Mouse (Mus musculus) midbrain, embryonic 11.5 days (tissue): Measurements from ENCODE around the gene Gpn1. TPM values are rescaled to one million over a fixed set of nuclear protein-coding genes. Genes with fewer than 3 reads are reported as not detected.

ENCODE experiments used
- ATAC-seq: fragments of 200-750 bp; cut with Nextera tagmentation; 2 replicates; pipeline ENCODE4 v1.8.0; 2017; ENCODE audit warnings: moderate TSS enrichment, moderate library complexity; ENCODE audit not compliant: low FRiP score
- DNase-seq: peaks from one replicate; pipeline ENCODE4 v3.0.0; 2015; ENCODE audit warnings: low spot score; ENCODE audit errors: missing footprints
- H3K27ac ChIP-seq: fragments of 300-500 bp; sonication (generic); 2 replicates; pipeline ENCODE4 v1.5.1; 2014; ENCODE audit warnings: low read depth, low read length
- H3K27me3 ChIP-seq: fragments of 300-500 bp; sonication (generic); 2 replicates; pipeline ENCODE4 v1.6.1; 2014; ENCODE audit warnings: mild to moderate bottlenecking, low read length, moderate library complexity, mixed read lengths; ENCODE audit not compliant: control insufficient read depth, insufficient read depth
- H3K36me3 ChIP-seq: fragments of 300-500 bp; sonication (generic); 2 replicates; pipeline ENCODE4 v1.6.1; 2014; ENCODE audit warnings: mild to moderate bottlenecking, low read length, moderate library complexity, mixed read lengths; ENCODE audit not compliant: control insufficient read depth, insufficient read depth
- H3K4me1 ChIP-seq: fragments of 300-500 bp; sonication (generic); 2 replicates; pipeline ENCODE4 v1.6.1; 2014; ENCODE audit warnings: low read length; ENCODE audit not compliant: control insufficient read depth, insufficient read depth
- H3K4me2 ChIP-seq: fragments of 300-500 bp; sonication (generic); 2 replicates; pipeline ENCODE4 v1.6.1; 2014; ENCODE audit warnings: mild to moderate bottlenecking, moderate library complexity
- H3K4me3 ChIP-seq: fragments of 300-500 bp; sonication (generic); 2 replicates; pipeline ENCODE4 v1.5.1; 2014; ENCODE audit warnings: low read depth, low read length
- H3K9ac ChIP-seq: fragments of 300-500 bp; sonication (generic); 2 replicates; pipeline ENCODE4 v1.6.1; 2014; ENCODE audit warnings: low read length
- H3K9me3 ChIP-seq: fragments of 300-500 bp; sonication (generic); 2 replicates; pipeline ENCODE4 v1.6.1; 2016; ENCODE audit warnings: low read length; ENCODE audit not compliant: control insufficient read depth
- WGBS: fragments of 180-500 bp; shearing (Covaris S2); extraction: QIAGEN DNeasy Blood & Tissue Kit; methylation state at CpG from one replicate; pipeline ENCODE4 v1.1.7; 2014; 5-methylcytosine and 5-hydroxymethylcytosine counted together
- polyA plus RNA-seq: library from polyadenylated mRNA; unstranded; fragments of >200 nt; fragmentation: Nextera tagmentation; extraction: Ambion mirVana; gene quantifications from 2 replicates; pipeline ENCODE4 v1.2.1, GENCODE M21; 2014

The Gpn1 gene
- polyA plus RNA-seq, 1 experiment from 2014 or later = 70.9 TPM

DNA sequence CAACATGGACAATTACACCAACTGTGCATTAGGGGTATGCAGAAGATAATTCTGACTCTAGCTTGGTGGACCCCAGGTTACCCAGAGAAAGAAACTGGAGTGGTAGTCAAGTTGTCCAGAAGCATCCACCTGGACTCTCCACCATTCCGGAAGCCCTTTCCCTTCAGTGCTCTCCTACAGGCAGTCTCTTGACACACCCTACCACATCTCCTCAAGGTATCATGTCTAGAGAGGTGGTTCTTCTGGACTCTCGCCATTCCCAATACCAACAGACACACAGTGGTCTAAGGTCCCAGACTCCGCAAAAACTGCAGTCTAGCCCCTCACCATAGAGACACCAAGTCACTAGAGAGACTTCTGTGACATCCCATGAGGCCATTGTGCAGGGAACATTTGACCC is 9.1 kb upstream of the Gpn1 start, which contains the start of gene 4930548H24Rik:
Gene 4930548H24Rik (plus strand): TSS at position 301 of the 400 bp plus-strand sequence.
- Histone ChIP-seq H3K9me3 (no peaks in the 10 kb centered on the region), H3K27me3 (no peaks in the 10 kb centered on the region), H3K4me2 (no peak within 1 kb of the TSS), H3K9ac (no peak within 1 kb of the TSS), H3K4me3 (no peak within 1 kb of the TSS), H3K36me3 (peaks cover 8% of the 10 kb centered on the region; the same call in 1 of the 2 replicates), H3K27ac (no peak within 1 kb of the TSS), H3K4me1 (no peaks in the 10 kb centered on the region)
- 92% methylated on average over 3 of the region's 3 CpGs for WGBS
- ATAC-seq (no peak), DNase-seq (no peak)

DNA sequence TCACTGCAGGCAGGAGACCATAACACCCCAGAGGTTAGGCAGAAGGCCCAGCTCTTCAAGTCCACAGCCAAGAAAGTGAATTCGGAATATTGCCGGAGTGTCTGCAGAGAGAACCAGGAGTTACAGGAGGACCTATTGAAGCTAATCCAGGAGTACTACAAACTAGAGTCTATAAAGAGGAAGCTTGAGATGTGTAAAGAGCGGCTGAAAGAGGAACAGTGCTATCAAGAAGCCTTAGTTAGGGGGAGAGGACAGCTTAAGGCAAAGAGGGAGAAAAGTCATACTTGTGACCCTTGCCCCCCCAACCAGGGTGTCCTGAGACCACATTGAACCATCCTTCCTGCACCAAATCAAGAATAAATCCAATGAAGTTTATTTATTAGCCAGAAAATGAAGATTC is 6.7 kb upstream of the Gpn1 start:
- ATAC-seq = no peak
- H3K4me1 ChIP-seq = no peaks in the 10 kb centered on the region
- no peak overlapping the region for H3K4me2 ChIP-seq
- H3K4me3 ChIP-seq = no peak overlapping the region
- no peak overlapping the region for H3K27ac ChIP-seq
- no peaks in the 10 kb centered on the region for H3K36me3 ChIP-seq
- DNase-seq = no peak
- H3K27me3 ChIP-seq = no peaks in the 10 kb centered on the region
- H3K9me3 ChIP-seq = no peaks in the 10 kb centered on the region
- 85% methylated on average over 3 of the region's 3 CpGs for WGBS
- no peak overlapping the region for H3K9ac ChIP-seq

DNA sequence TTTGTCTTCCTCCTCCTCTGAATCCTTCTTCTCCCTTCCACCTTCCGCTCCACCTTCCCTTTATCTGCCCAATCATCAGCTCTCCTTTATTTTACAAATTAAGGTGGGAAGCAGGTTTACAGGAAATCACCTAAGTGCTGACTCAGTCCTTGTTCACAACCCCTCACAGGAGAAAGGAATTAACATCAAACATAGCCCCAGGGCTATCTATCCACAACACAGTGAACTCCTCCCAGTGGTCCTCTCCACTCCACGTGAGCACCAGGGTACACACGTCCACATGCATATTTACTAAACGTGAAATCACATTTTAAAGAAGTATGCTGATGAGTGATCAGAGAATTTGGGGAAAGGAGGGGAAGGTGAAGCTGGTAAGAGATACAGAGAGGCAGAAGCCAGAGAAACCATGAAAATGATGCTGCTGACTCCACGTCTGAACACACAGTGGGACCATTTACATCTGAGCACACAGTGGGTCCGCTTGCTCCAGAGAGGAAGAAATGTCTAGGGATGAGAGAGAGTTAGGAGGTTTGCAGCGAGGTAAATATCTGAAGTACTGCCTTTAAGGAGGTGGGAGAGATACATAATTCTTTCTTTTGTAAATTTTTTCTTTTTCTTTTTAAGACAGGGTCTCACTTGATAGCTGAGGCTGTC is 5.3 kb upstream of the Gpn1 start:
- Histone ChIP-seq H3K27me3 (no peaks in the 10 kb centered on the region), H3K9me3 (no peaks in the 10 kb centered on the region), H3K36me3 (no peaks in the 10 kb centered on the region), H3K9ac (no peak overlapping the region), H3K27ac (no peak overlapping the region), H3K4me1 (no peaks in the 10 kb centered on the region), H3K4me3 (no peak overlapping the region), H3K4me2 (no peak overlapping the region)
- 68% methylated on average over 7 of the region's 7 CpGs for WGBS
- DNase-seq (no peak), ATAC-seq (no peak)

DNA sequence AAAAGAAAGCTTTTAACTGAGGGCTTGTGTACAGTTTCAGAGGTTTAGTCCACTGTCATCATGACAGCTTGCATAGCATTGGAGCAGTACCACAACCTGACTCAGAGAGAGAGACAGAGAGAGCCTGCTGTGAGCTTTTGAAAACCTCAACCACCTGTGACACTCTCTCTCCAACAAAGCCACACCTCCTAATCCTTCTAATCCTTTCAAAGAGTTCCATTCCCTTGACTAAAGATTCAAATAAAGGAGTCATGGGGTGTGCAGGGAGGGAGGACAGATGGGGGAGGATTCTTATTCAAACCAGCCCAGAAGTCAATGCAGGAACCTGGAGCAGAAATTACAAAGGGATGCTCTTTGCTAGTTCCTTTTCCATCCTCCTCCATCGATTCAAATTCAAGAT is 2.5 kb upstream of the Gpn1 start:
- H3K27me3 ChIP-seq = no peaks in the 10 kb centered on the region
- WGBS = 42% methylated on average over 1 of the region's 1 CpGs
- ATAC-seq (no peak), DNase-seq (no peak)
- H3K4me1 ChIP-seq = peaks cover 6% of the 10 kb centered on the region
- no peaks in the 10 kb centered on the region for H3K9me3 ChIP-seq
- H3K4me3 ChIP-seq = no peak overlapping the region
- 0 out of 2 replicates have a peak, but pooled peaks cover 2% of the 10 kb centered on the region for H3K36me3 ChIP-seq
- no peak overlapping the region for H3K27ac ChIP-seq
- no peak overlapping the region for H3K9ac ChIP-seq
- H3K4me2 ChIP-seq = no peak overlapping the region

DNA sequence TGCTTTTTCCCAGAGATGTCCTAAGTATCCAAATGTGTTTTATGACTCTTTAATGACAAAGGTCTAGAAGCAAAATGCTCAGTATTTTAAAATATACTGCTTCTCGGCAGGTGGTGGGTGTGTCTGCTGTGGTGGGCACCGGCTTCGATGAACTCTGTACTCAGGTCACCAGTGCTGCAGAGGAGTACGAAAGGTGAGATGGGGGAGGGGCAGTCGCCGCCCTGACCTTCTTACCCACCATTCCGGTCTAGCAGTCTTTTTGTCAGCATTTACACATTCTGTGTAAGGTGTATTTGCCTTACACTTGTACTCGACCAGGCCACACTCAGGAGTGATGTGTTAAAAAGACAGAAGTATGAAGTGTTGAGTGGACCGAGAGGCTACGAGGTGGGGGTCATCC is 10.3 kb downstream of the Gpn1 start:
- no peak for ATAC-seq
- peaks cover 18% of the 10 kb centered on the region for H3K36me3 ChIP-seq
- WGBS = 89% methylated on average over 10 of the region's 10 CpGs

DNA sequence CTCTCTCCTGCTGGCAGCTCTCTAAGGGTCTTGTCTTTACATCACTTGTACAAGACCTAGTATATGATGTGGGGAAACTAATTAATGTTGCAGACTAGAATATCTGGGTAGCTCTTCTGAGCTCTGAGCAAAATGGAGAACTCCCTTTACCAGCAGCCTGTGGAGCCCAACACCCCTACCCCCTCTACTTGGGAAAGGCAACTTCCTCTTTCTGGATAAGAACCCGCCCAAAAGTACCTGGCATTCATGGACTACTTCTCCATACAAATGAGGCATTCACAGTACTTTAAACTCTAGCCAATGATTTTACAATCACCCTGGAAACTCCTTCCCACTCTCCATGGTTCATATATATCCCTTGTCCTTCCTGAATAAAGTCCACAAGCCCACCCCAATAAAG is 17.9 kb downstream of the Gpn1 start:
- H3K27me3 ChIP-seq = no peaks in the 10 kb centered on the region
- H3K4me2 ChIP-seq = no peak overlapping the region
- no peak overlapping the region for H3K4me3 ChIP-seq
- no peak for DNase-seq
- H3K36me3 ChIP-seq = peaks cover 9% of the 10 kb centered on the region
- no peaks in the 10 kb centered on the region for H3K4me1 ChIP-seq
- no peaks in the 10 kb centered on the region for H3K9me3 ChIP-seq
- no peak overlapping the region for H3K9ac ChIP-seq
- ATAC-seq = no peak
- WGBS = 86% methylated on average over 1 of the region's 1 CpGs
- no peak overlapping the region for H3K27ac ChIP-seq

More for the DNA sequence above, 10.3 kb downstream of the Gpn1 start:
- Histone ChIP-seq H3K9me3 (no peaks in the 10 kb centered on the region), H3K4me3 (no peak overlapping the region), H3K27me3 (no peaks in the 10 kb centered on the region), H3K9ac (no peak overlapping the region), H3K4me1 (no peaks in the 10 kb centered on the region), H3K4me2 (no peak overlapping the region), H3K27ac (no peak overlapping the region)
- no peak for DNase-seq

DNA sequence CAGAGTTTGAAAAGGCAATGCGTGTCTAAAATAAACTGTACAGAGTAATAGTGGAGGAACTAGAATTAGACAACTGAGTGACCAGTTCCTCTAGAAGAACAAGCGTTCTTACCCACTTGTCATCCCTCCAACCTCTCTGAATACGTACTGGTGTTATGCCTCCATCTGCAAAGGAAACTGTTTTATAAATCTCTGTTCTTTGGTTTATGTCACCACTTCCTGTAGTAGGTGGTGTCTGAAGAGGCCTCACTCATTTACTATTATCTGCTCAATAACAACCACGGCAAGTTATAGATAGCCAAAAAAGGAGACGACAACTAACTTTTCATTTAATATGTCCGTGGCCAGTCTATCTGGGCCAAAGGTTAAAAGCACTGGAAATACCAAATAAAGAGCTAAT is 26.0 kb downstream of the Gpn1 start:
- Histone ChIP-seq H3K4me3 (no peak overlapping the region), H3K4me2 (no peak overlapping the region), H3K9me3 (no peaks in the 10 kb centered on the region), H3K4me1 (no peaks in the 10 kb centered on the region; the same call in 1 of the 2 replicates), H3K27me3 (no peaks in the 10 kb centered on the region), H3K27ac (no peak overlapping the region), H3K9ac (no peak overlapping the region), H3K36me3 (peaks cover 10% of the 10 kb centered on the region)
- WGBS = 95% methylated on average over 6 of the region's 6 CpGs
- DNase-seq (no peak), ATAC-seq (no peak)

DNA sequence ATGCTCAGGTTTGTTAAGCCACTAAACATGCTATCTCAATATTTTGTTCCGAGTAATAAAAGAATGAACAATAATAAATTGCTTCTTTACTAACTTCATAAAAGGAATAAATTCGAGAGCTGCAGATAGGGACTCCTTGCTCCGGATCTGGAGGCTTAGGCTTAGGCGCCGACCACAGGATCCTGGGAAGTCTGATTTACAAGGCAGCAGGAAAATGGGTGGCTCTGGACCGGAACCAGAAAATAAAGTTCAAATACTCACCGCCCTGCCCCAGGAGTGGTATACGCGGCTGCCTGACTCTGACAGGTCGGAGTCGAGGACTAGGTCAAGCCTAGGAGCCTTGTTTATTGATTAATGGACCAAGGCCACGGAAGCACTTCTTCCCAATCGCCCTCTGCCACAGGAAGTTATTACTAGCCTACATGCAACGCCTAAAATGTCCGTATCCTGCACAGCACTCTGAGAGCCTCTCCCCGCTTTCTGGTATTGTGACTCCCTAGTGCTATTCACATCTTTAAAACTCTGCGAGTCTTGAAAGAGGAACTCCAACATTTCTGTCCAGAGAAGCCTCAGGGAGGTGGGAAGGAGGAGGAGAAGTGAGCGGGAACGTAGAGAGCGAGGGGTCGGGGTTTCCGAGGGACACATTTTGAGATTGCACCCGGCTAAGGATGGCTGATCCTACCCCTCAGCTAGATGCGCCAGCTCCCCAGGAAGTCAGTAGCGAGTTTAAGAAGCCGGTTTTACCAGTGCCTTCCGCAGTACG is 32.0 kb downstream of the Gpn1 start, which contains the start of gene Slc4a1ap:
Gene Slc4a1ap (plus strand): TSS at position 642 of the 763 bp plus-strand sequence.
- H3K27ac ChIP-seq = 0 out of 2 replicates have a peak within 1 kb of the TSS, but pooled peaks have one; percentile 62
- peak within 1 kb of the TSS; percentile 89 for H3K9ac ChIP-seq
- H3K4me1 ChIP-seq = peaks cover 10% of the 10 kb centered on the region
- H3K4me3 ChIP-seq = peak within 1 kb of the TSS; percentile 87
- peak; percentile 85 for ATAC-seq
- no peaks in the 10 kb centered on the region for H3K9me3 ChIP-seq
- peaks cover 2% of the 10 kb centered on the region; the same call in 1 of the 2 replicates for H3K36me3 ChIP-seq
- H3K4me2 ChIP-seq = peak within 1 kb of the TSS; percentile 97
- H3K27me3 ChIP-seq = no peaks in the 10 kb centered on the region
- DNase-seq = peak; percentile 98
- WGBS = under 1% methylated on average over 28 of the region's 28 CpGs

DNA sequence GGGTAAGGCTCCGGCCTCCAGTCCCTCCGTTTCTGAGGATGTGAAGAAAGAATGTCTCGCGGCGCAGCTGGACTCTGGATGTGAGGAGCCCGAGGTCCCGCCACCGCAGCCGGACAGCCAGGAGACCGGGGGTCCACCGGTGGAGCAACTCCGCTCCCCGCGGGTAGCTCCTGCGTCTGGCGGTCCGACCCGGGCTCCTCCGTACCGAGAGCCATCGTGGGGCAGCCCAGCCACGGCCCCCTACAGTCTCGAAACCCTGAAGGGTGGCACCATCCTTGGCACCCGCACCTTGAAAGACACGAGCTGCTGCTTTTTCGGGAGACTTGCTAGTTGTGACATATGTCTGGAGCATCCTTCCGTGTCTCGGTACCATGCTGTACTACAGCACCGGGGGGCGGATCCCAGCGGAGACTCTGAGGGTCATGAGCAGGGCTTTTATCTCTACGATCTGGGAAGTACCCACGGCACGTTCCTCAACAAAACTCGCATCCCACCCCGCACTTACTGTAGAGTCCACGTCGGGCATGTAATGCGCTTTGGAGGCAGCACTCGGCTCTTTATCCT is 32.7 kb downstream of the Gpn1 start:
- Histone ChIP-seq H3K9me3 (no peaks in the 10 kb centered on the region), H3K27me3 (no peaks in the 10 kb centered on the region), H3K27ac (no peak overlapping the region), H3K9ac (peak overlapping the region; percentile 89), H3K4me1 (peaks cover 10% of the 10 kb centered on the region), H3K36me3 (peaks cover 2% of the 10 kb centered on the region; the same call in 1 of the 2 replicates), H3K4me3 (peak overlapping the region; percentile 87), H3K4me2 (peak overlapping the region; percentile 97)
- ATAC-seq (peak; percentile 42; the same call in 1 of the 2 replicates), DNase-seq (no peak)
- WGBS = 5% methylated on average over 40 of the region's 40 CpGs
